Mouse (Mus musculus) layer of hippocampus, adult 18-20 months (tissue): Measurements from ENCODE around the gene Dnpep. TPM values are rescaled to one million over a fixed set of nuclear protein-coding genes. Genes with fewer than 3 reads are reported as not detected.
A peak's percentile ranks its signal among the peaks of the same experiment; 100 is the strongest.

Source experiments
- DNase-seq, 2 experiments: peaks; one replicate each; pipeline ENCODE4 v3.0.0; 2022; ENCODE audit warnings: low spot score in 2 of 2
- total RNA-seq, 2 experiments: library from RNA; stranded (reverse); gene quantifications; 2 replicates each; pipeline ENCODE4 v1.2.3; 2021

The Dnpep gene
- total RNA-seq, 2 experiments from 2014 or later: 49.2 to 50.0 TPM

- no peak for DNase-seq
Measured at GRCm38 (mm10) chr1:75277195-75278188, 40.3 kb downstream of the Dnpep start.

GRCm38 (mm10) chr1:75264091-75264880 is 53.5 kb downstream of the Dnpep start, which contains the start of gene Ptprn:
Gene Ptprn, minus strand, starts transcription at chr1:75264502.
- peak; percentile 78 to 79 for DNase-seq

DNA sequence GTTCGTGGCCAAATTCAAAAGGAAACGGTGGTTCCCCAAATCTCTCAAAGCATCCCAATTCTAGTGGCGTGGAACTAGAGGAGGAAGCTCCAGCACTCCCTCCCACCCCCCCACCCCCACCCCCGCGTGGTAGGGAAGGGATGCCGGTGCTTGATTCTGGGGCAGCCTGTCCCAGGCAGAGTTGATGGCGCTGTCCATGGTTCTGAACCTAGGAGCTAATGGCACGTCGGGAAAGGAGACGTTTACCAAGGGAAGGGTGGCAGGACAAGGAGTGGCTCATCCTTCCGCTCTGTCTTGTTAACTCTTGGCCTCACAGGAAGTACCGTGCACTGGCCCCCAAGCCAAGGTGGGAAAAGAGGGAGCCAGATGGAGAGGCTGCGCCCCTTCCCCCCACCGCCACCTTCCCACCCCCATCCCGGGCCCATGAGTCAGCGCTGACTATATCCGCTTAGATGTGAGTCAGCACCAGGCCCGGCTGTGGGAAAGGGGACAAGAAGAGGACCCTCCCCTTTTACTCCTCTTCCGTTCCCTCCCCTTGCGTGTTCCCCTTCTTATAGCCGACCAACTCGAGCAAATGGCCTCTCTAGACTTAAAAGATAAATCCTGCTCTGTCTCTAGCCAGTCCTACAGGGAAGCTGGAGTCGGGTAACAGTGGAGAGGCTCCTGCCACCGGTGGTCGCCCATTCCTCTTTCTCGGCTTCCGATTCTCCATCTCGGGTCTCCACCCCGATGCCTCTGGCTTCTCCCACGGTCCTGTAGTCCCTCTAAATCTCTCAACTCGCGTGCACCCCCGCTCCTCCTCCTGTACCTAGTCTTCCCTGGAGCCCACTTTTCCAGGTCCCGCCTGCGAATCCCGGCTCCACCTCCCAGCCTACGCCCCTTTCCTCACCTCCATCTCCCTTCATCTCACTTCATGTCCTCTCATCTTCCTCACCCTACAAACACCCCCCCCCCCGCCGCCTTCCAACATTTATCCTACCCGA is 54.5 kb downstream of the Dnpep start:
- DNase-seq: peak in 1 of 2 experiments; percentile 61

DNA sequence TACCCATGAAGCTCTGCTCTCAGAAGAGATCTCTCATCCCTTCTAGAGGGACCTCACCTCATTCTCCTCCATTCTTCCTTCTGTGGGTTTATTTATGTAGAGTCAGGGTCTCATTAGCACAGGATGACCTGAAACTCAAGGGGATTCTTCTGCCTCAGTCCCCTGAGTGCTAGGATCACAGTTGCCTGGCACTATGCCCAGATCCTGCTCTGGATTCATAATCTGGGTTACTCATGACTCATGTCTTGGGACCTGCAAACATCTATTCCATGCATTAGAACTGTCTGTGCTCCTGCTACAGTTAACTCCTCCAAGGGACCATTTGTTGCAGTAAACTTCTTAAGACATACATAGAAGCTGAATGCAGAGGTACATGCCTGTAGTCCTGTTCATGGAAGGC is 56.5 kb downstream of the Dnpep start:
- DNase-seq: no peak

Other genes with a start within 250 kb of the Dnpep start
- 1 to 10 TPM; 1.7 to 2.6 TPM for gene Nhej1, start 192.8 kb downstream of the Dnpep start, total RNA-seq
- under 1 TPM; 0.15 to 0.47 TPM for gene Slc23a3, start 184.1 kb downstream of the Dnpep start, total RNA-seq
- 10 to 100 TPM; 29.3 to 31.7 TPM for gene Cnppd1, start 175.3 kb downstream of the Dnpep start, total RNA-seq
- 100 to 1,000 TPM; 183 to 185 TPM for gene Retreg2, start 175.2 kb downstream of the Dnpep start, total RNA-seq
- gene Zfand2b, start 149.3 kb downstream of the Dnpep start, total RNA-seq: 10 to 100 TPM; 35.1 to 38.9 TPM
- 10 to 100 TPM; 26.8 to 30.3 TPM for gene Abcb6, start 137.6 kb downstream of the Dnpep start, total RNA-seq
- gene Ankzf1, start 125.8 kb downstream of the Dnpep start, total RNA-seq: 10 to 100 TPM; 26.1 to 26.8 TPM
- 100 to 1,000 TPM; 108 to 115 TPM for gene Atg9a, start 125.8 kb downstream of the Dnpep start, total RNA-seq
- gene Glb1l, start 107.2 kb downstream of the Dnpep start, total RNA-seq: 10 to 100 TPM; 12.0 to 13.4 TPM
- gene Stk16, start 107.2 kb downstream of the Dnpep start, total RNA-seq: 10 to 100 TPM; 77.3 to 86.6 TPM
- gene Tuba4a, start 98.1 kb downstream of the Dnpep start, total RNA-seq: 100 to 1,000 TPM; 524 to 572 TPM
- not detected for gene A630095N17Rik, start 85.9 kb downstream of the Dnpep start, total RNA-seq
- gene Dnajb2, start 81.6 kb downstream of the Dnpep start, total RNA-seq: 100 to 1,000 TPM in 1 of 2 experiments, 10 to 100 TPM in 1; 93.4 to 100 TPM
- 100 to 1,000 TPM; 399 to 401 TPM for gene Ptprn, start 53.5 kb downstream of the Dnpep start, total RNA-seq
- 100 to 1,000 TPM; 104 to 114 TPM for gene Resp18, start 39.6 kb downstream of the Dnpep start, total RNA-seq
- under 1 TPM; 0.48 to 0.69 TPM for gene Des, start 42.3 kb upstream of the Dnpep start, total RNA-seq
- gene Speg, start 57.3 kb upstream of the Dnpep start, total RNA-seq: 100 to 1,000 TPM; 168 to 178 TPM
- gene Gmppa, start 117.9 kb upstream of the Dnpep start, total RNA-seq: 10 to 100 TPM; 66.4 to 69.1 TPM
- 1 to 10 TPM; 7.3 to 8.1 TPM for gene Asic4, start 132.4 kb upstream of the Dnpep start, total RNA-seq
- 10 to 100 TPM; 90.3 to 91.5 TPM for gene Chpf, start 161.3 kb upstream of the Dnpep start, total RNA-seq
- gene Tmem198, start 161.5 kb upstream of the Dnpep start, total RNA-seq: 10 to 100 TPM; 68.6 to 70.6 TPM
- 10 to 100 TPM; 18.3 to 19.2 TPM for gene Obsl1, start 188.5 kb upstream of the Dnpep start, total RNA-seq
- gene Inha, start 189.1 kb upstream of the Dnpep start, total RNA-seq: 10 to 100 TPM; 13.1 to 14.5 TPM
- 10 to 100 TPM; 22.8 to 24.2 TPM for gene Stk11ip, start 203.5 kb upstream of the Dnpep start, total RNA-seq
- 100 to 1,000 TPM; 109 to 111 TPM for gene Slc4a3, start 228.3 kb upstream of the Dnpep start, total RNA-seq